Mouse (Mus musculus): ENCODE data around the gene Pip4k2a. TPM values are rescaled to one million over a fixed set of nuclear protein-coding genes. Genes with fewer than 3 reads are reported as not detected.

The Pip4k2a gene
- polyA plus RNA-seq, 1 experiment from 2014 or later: 8.3 TPM

DNA sequence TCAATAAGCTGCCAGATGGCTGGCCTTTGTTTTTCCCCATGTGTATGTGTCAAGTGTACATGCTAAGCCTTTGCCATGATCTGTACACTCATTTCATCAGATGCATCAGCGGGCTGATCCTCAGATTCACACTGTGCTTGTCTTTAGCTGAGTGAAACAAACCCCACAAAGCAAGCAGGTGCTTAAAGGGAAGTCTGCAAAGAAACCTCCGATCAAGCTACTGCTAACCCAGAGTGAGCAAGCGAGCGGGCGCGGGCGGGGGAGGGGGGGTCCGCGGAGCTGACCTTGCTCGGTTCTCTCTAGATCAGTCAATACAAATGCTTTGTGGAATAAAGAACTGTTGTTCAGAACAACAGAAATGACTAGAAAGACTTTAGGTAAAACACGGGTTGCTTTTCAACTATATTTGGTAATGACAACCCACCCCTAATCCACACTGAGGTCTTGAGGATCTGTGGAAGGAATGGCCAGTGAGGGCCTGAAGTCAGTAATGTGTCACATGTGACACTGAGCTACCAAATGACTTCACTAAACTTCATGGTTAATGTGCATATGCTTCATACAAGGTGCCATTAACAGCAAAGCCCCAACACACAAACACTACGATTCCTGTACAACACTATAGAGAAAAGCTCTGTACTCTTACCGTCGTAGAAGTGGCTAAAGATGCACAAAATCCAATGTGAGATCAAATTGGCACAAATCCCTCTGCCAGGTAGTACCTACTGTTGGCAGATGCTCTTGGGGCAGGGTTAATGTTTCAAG, 81.1 kb downstream of the Pip4k2a start:
- H3K27ac ChIP-seq: no peak overlapping the region
- no peak overlapping the region for H3K4me3 ChIP-seq
- no peaks in the 10 kb centered on the region for H3K27me3 ChIP-seq
- 0 out of 2 replicates have a peak, but pooled peaks have one; percentile 28 for ATAC-seq
- no peaks in the 10 kb centered on the region for H3K36me3 ChIP-seq (ENCODE audit: poor library complexity, severe bottlenecking)
- no peaks in the 10 kb centered on the region for H3K9me3 ChIP-seq (replicated peaks)
- WGBS: 63% methylated on average over 14 of the region's 14 CpGs
- H3K4me1 ChIP-seq: peaks cover 10% of the 10 kb centered on the region; the same call in 1 of the 2 replicates
- H3K4me2 ChIP-seq: no peak overlapping the region
- no peak overlapping the region for H3K9ac ChIP-seq

DNA sequence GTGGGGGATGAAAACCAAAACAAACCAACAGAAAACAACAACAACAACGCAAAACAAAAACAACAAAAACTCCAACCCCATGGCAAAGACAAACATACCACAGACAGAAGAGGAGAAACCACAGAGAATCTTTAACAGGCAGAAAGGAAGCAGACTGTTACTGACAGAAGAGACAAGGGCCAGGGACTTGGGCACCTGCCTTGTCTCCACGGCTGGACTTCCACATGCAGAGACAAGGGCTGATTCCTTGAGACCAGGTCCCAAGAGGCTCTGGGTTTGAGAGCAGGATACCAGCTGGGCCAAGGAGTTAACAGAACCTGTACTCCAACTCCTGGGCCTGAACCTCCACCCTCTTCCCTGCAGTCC, 81.9 kb downstream of the Pip4k2a start:
- Histone ChIP-seq H3K4me1 (peaks cover 10% of the 10 kb centered on the region; the same call in 1 of the 2 replicates), H3K9me3 (replicated peaks) (no peaks in the 10 kb centered on the region), H3K27ac (no peak overlapping the region), H3K4me2 (no peak overlapping the region), H3K36me3 (ENCODE audit: poor library complexity, severe bottlenecking) (no peaks in the 10 kb centered on the region), H3K4me3 (no peak overlapping the region), H3K27me3 (no peaks in the 10 kb centered on the region), H3K9ac (no peak overlapping the region)
- ATAC-seq: no peak
- 82% methylated on average over 2 of the region's 2 CpGs for WGBS

DNA sequence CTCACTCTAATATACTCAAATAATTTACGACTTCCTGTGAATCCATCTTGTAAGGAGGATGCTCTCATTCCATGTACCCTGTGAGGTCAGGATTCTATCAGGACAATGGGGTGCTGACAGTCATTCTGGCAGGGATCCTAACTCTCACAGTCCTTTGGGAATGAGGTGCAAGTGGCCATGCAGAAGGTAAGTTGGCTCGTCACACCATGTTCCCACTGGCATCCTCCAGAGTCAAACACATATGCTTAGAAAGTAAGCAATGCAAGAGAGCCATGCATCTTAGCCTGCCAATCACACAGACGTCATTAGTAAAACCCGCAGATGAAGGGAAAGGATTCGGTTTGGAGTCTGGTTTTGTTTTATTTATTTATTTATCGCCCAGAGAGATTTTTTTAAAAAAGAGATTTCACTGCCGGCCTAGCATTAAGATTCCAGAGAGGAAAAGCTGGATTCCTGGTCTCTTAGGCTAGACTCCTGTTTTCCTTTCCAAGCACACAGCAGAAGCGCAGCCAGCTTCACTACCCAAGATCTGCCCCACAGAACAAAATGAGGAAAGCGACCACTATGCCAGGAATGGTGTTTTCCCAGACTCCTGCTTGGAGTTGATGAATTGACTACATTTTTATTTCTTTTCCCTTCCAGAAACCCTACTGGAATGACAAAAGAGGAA, 82.4 kb downstream of the Pip4k2a start:
- H3K9me3 ChIP-seq (replicated peaks): no peaks in the 10 kb centered on the region
- H3K27me3 ChIP-seq: no peaks in the 10 kb centered on the region
- no peak overlapping the region for H3K4me2 ChIP-seq
- WGBS: 85% methylated on average over 9 of the region's 9 CpGs
- H3K4me1 ChIP-seq: peaks cover 10% of the 10 kb centered on the region; the same call in 1 of the 2 replicates
- H3K9ac ChIP-seq: no peak overlapping the region
- no peaks in the 10 kb centered on the region for H3K36me3 ChIP-seq (ENCODE audit: poor library complexity, severe bottlenecking)
- ATAC-seq: no peak; the same call in 1 of the 2 replicates
- H3K4me3 ChIP-seq: no peak overlapping the region
- no peak overlapping the region for H3K27ac ChIP-seq

- Histone ChIP-seq H3K4me3 (no peak overlapping the region), H3K27ac (no peak overlapping the region), H3K36me3 (ENCODE audit: poor library complexity, severe bottlenecking) (no peaks in the 10 kb centered on the region), H3K9me3 (replicated peaks) (no peaks in the 10 kb centered on the region), H3K4me2 (no peak overlapping the region), H3K27me3 (no peaks in the 10 kb centered on the region), H3K4me1 (peaks cover 10% of the 10 kb centered on the region; the same call in 1 of the 2 replicates), H3K9ac (no peak overlapping the region)
- ATAC-seq: no peak
- WGBS: 90% methylated on average over 2 of the region's 2 CpGs
These were observed 83.2 kb downstream of the Pip4k2a start for GRCm38 (mm10) chr2:18914750-18915149.

DNA sequence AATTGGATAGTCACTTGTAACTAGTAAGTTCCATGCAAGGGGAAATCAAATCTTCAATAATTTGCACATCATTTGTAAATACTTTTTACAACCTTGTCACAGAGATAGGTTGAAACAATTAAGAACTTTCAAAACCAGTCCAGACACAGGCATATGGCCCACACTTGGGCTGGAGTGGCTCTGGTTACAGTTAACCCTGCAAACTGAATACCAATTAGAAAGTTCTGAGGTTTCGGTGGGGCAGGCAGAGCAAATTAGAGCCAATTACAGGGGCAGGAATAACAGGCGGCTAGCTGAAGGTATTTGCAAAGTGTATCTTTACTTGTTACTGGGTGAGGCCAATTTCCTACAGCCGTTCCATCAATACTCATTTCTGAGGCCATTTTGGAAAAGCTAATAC, 84.3 kb downstream of the Pip4k2a start:
- Histone ChIP-seq H3K27me3 (no peaks in the 10 kb centered on the region), H3K9me3 (replicated peaks) (no peaks in the 10 kb centered on the region), H3K36me3 (ENCODE audit: poor library complexity, severe bottlenecking) (no peaks in the 10 kb centered on the region), H3K9ac (no peak overlapping the region), H3K4me3 (no peak overlapping the region), H3K4me2 (no peak overlapping the region), H3K4me1 (peaks cover 10% of the 10 kb centered on the region; the same call in 1 of the 2 replicates), H3K27ac (no peak overlapping the region)
- 34% methylated on average over 3 of the region's 3 CpGs for WGBS
- ATAC-seq: no peak

GRCm38 (mm10) chr2:18911251-18911934, 86.5 kb downstream of the Pip4k2a start:
- WGBS: 94% methylated on average over 6 of the region's 6 CpGs
- Histone ChIP-seq H3K9ac (no peak overlapping the region), H3K4me2 (no peak overlapping the region), H3K9me3 (replicated peaks) (no peaks in the 10 kb centered on the region), H3K4me3 (no peak overlapping the region), H3K36me3 (ENCODE audit: poor library complexity, severe bottlenecking) (no peaks in the 10 kb centered on the region), H3K4me1 (peaks cover 21% of the 10 kb centered on the region), H3K27me3 (no peaks in the 10 kb centered on the region), H3K27ac (no peak overlapping the region)
- no peak for ATAC-seq

- H3K27ac ChIP-seq: no peak overlapping the region
- no peak for ATAC-seq
- H3K9me3 ChIP-seq (replicated peaks): no peaks in the 10 kb centered on the region
- H3K4me2 ChIP-seq: no peak overlapping the region
- no peak overlapping the region for H3K4me3 ChIP-seq
- H3K27me3 ChIP-seq: no peaks in the 10 kb centered on the region
- no peaks in the 10 kb centered on the region for H3K36me3 ChIP-seq (ENCODE audit: poor library complexity, severe bottlenecking)
- WGBS: 69% methylated on average over 6 of the region's 6 CpGs
- no peak overlapping the region for H3K9ac ChIP-seq
- H3K4me1 ChIP-seq: peaks cover 23% of the 10 kb centered on the region
These were observed 87.7 kb downstream of the Pip4k2a start for GRCm38 (mm10) chr2:18910209-18910608.

GRCm38 (mm10) chr2:18909713-18910112, 88.2 kb downstream of the Pip4k2a start:
- 85% methylated on average over 6 of the region's 6 CpGs for WGBS
- no peak overlapping the region for H3K27ac ChIP-seq
- H3K36me3 ChIP-seq (ENCODE audit: poor library complexity, severe bottlenecking): no peaks in the 10 kb centered on the region
- H3K4me2 ChIP-seq: no peak overlapping the region
- H3K27me3 ChIP-seq: no peaks in the 10 kb centered on the region
- no peak for ATAC-seq
- H3K4me1 ChIP-seq: peaks cover 23% of the 10 kb centered on the region
- H3K9me3 ChIP-seq (replicated peaks): no peaks in the 10 kb centered on the region
- no peak overlapping the region for H3K4me3 ChIP-seq
- no peak overlapping the region for H3K9ac ChIP-seq

GRCm38 (mm10) chr2:18907269-18907668, 90.7 kb downstream of the Pip4k2a start:
- no peaks in the 10 kb centered on the region for H3K27me3 ChIP-seq
- H3K9me3 ChIP-seq (replicated peaks): no peaks in the 10 kb centered on the region
- H3K27ac ChIP-seq: no peak overlapping the region
- peaks cover 13% of the 10 kb centered on the region for H3K4me1 ChIP-seq
- no peaks in the 10 kb centered on the region for H3K36me3 ChIP-seq (ENCODE audit: poor library complexity, severe bottlenecking)
- H3K4me3 ChIP-seq: no peak overlapping the region
- no peak overlapping the region for H3K4me2 ChIP-seq
- ATAC-seq: no peak; the same call in 1 of the 2 replicates
- 74% methylated on average over 8 of the region's 8 CpGs for WGBS
- no peak overlapping the region for H3K9ac ChIP-seq

DNA sequence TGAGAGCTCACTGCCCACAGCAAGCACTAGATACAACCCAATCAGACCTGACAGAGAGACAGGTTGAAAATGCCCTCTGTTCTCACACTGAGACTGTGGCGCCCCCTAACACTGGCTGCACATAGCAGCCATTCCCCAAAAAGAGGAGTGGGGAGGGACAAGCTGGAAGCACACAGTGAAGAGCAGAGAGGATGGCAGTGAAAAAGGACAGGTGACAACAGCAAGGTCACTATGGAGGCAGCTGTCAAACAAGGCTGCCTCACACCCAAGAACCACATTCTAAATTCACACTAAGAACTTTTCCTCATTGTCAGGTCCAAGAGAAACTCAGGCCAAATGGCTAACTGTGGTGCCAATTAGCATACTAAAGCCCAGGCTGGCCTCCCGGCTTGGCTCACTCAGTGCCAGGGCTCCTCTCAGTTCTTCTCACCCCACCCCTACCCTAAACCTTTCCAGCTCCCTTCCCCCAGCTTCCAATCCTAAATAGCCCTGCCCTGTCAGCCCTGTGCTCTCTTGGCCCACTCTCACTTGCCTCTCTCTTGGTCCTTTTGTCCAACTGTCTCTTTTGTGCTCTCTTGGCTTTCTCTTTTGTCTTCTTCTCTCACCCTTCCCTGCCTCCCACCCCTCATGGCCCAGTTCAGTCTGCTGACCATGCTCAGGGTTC, 91.4 kb downstream of the Pip4k2a start:
- no peaks in the 10 kb centered on the region for H3K36me3 ChIP-seq (ENCODE audit: poor library complexity, severe bottlenecking)
- H3K27ac ChIP-seq: no peak overlapping the region
- 15% methylated on average over 2 of the region's 2 CpGs for WGBS

GRCm38 (mm10) chr2:18903301-18904068, 94.4 kb downstream of the Pip4k2a start:
- ATAC-seq: no peak
- 94% methylated on average over 9 of the region's 9 CpGs for WGBS

More for the DNA sequence above, 91.4 kb downstream of the Pip4k2a start:
- no peak overlapping the region for H3K4me2 ChIP-seq
- peak; percentile 79 for ATAC-seq
- no peak overlapping the region for H3K4me3 ChIP-seq
- no peak overlapping the region for H3K9ac ChIP-seq
- no peaks in the 10 kb centered on the region for H3K9me3 ChIP-seq (replicated peaks)
- H3K4me1 ChIP-seq: peaks cover 13% of the 10 kb centered on the region
- no peaks in the 10 kb centered on the region for H3K27me3 ChIP-seq

More at GRCm38 (mm10) chr2:18903301-18904068, 94.4 kb downstream of the Pip4k2a start:
- H3K27me3 ChIP-seq: no peaks in the 10 kb centered on the region
- H3K4me1 ChIP-seq: peaks cover 13% of the 10 kb centered on the region
- no peaks in the 10 kb centered on the region for H3K36me3 ChIP-seq (ENCODE audit: poor library complexity, severe bottlenecking)
- H3K4me2 ChIP-seq: no peak overlapping the region
- no peak overlapping the region for H3K27ac ChIP-seq
- no peak overlapping the region for H3K4me3 ChIP-seq
- no peaks in the 10 kb centered on the region; the same call in 1 of the 2 replicates for H3K9me3 ChIP-seq (replicated peaks)
- H3K9ac ChIP-seq: no peak overlapping the region
